Mouse (Mus musculus) testis, postnatal 10 days (tissue): ENCODE data around the gene Msl3l2.
A peak's percentile ranks its signal among the peaks of the same experiment; 100 is the strongest.

Source experiments
- DNase-seq: peaks from one replicate; pipeline ENCODE4 v3.0.0; 2021; ENCODE audit warnings: low spot score

The Msl3l2 gene

DNA sequence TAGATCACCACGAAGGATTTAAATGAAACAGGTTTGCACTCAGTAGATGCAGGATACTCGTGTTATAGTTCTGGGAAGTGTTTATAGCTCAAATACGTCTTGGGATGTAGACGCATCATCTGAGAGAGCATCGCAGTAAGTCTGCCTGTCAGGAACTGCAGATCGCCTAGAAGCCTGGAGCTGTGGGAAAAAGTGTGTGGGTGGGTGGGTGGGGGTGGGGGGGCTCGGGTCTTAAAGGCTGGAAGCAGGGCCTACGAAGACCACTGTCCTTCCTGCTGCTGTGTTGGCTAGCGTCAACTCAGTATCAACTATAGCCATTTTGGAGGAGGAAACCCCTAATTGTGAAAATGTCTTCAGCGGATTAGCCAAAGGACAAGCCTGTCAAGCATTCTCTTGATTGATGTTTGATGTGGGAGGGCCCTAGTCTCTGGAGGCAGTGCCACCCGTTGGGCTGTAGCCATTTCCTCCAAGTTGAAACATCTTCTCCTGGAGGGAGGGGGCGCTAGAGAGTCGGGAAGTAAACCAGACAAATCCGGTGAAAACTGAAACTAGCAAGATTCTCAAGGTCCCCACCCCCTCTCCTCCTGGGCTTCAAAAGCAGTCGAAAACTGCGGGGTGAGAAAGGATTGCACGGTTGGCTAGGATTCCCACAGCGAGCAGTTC is at the start of gene Msl3l2:
Msl3l2 (plus strand) TSS at position 585 of the 663 bp plus-strand sequence.
- peak; percentile 93 for DNase-seq

DNA sequence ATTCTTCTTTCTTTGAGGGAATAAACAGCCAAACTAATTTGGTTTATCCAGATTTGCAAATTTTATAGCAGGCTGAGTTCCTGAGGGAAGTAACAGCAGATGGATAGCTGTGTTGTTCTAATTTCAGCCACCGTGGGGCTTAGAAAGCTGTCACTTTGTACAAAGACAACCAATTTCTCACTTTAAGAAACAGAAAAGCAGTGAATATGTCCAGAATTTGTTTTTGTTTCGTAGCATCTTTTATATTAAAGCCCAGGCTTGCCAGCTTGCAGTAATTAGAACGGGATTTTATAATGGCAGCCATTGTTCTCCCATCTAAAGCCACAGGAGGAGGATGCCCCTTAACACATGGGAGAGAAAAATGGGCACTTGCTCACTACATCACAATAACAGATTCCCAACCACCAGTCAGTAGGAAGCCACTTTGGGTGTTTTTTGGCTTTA is 47.7 kb upstream of the Msl3l2 start:
- DNase-seq, result no peak

DNA sequence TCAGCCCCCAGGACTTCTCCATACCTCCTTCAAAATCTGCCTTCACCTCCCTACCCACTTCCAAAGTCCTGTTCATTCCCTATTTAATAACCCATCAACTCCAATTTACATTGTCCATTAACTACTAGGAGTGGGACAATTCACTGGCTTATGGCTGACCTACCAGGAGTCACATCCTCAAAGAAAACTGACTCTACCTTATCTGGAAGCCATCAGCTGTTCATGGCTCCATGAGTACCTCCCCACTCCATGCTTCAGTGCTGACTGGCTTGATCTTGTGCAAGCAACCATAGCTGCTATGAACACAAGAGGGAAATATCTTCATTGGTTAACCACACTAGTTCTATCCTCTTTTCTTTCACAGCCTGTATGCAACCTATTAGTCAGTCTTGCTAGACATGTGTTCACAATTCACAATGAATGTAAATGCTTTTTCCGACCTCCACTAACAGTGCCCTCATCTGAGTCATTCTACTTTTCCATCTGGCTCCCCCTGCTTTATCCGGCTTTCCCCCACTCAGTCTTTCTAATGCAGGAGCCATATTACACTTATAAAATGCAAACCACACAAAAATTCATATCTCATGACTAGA is 45.4 kb upstream of the Msl3l2 start:
- DNase-seq, result no peak

GRCm38 (mm10) chr10:56062746-56063145 is 44.0 kb upstream of the Msl3l2 start:
- no peak for DNase-seq

GRCm38 (mm10) chr10:56089714-56090113 is 17.0 kb upstream of the Msl3l2 start:
- no peak for DNase-seq

- DNase-seq, result no peak
These were observed 12.1 kb upstream of the Msl3l2 start for GRCm38 (mm10) chr10:56094586-56094985.

DNA sequence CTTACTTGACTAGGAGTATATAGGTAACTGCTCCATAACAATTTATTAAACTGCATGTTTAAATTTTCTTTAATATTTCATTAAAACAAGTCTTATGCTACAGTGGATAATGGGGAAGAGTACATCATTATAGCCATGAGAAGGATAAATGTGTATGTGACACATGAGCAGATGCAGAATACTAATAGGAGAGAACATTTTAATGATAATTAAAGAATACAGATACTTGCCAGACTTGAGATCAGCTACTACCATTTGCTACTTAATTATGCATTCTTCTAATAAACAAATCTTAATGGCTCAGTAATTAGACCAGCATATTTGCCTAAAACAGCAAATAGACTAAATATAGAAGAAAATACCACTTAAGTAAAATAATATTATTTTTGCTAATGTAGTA is 10.0 kb upstream of the Msl3l2 start:
- DNase-seq, result no peak

DNA sequence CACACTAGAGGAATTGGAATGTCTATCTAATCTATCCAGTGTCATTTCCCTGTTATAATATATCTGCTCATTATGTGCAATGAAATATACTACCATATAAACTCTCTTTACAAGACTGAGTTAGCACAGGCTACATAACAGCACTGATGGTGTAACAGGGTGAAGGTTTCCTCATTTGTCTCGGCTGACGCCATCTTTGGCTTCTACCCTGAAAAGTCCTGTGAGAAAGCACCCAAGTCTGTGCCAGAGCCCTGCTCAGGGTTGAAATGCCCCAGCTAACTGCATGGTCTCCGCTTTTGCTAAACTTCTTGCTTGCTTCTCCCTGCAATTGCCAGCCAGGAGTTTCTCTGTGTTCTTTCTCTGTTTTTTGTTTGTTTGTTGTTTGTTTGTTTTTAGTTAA is 7.6 kb upstream of the Msl3l2 start:
- no peak for DNase-seq

DNA sequence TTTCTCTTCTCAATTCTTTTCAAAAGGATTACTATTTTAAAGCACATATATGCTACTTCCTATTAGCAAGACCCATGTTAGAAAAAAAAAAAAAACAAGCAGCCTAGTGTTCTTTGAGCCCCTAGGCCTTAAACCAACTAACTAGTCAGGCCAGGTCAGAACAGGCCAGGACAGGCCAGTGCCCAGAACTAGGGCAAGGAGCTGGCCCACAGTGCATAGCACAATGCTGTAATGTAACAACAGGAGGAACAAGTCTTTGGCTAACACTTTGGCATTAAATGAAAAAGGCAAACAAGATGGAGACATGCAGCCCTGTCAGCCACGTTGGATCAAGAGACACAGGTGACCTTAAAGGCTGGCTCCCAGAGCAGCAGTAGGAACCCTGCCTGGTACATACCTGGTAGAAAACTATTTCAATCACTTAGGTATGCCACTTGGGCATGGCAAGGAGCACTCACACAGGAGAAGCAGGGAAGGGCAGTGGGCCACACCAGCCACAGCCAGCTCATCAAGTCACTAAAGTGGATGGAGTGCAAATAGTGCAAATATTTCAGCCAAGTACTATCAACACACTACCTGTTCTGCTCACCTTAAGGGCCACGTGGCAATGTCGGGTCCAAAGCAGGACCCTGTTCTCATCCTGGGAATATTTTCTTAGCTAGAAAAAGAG is 6.9 kb upstream of the Msl3l2 start:
- no peak for DNase-seq

GRCm38 (mm10) chr10:56106996-56107334 is 248 bp downstream of the Msl3l2 start:
- DNase-seq, result no peak

DNA sequence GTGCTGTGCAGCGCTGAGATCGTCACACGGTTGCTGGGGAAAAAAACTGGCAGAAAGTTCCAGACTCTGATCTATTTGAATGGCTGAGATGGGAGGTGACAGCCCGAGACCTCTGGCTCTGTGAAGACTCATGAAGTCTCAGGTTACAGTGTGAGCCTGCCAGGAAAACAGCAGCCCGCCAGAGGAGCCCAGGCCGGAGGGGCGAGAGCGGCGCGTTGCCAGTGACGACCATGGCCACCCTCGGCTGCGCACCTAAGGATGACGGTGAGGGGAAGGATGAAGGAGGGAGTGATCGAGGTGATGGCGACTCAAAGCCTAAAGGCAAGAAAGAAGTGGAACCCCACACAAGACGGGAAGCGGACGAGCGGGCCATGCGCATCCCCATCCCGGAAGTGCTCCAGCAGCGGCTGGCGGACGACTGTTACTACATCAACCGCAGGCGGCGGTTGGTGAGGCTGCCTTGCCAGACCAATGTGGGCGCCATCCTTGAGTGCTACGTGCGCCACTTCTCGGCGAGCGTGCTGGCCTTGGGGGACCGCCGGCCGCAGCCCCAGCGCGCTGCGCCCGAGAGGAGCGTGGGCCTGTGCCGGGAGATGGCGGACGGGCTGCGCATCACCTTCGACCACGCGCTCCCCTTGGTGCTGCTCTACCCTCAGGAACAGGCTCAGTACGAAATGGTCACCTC is 8.4 kb downstream of the Msl3l2 start:
- DNase-seq, result peak; percentile 61

GRCm38 (mm10) chr10:56115636-56116180 is 9.0 kb downstream of the Msl3l2 start:
- no peak for DNase-seq

DNA sequence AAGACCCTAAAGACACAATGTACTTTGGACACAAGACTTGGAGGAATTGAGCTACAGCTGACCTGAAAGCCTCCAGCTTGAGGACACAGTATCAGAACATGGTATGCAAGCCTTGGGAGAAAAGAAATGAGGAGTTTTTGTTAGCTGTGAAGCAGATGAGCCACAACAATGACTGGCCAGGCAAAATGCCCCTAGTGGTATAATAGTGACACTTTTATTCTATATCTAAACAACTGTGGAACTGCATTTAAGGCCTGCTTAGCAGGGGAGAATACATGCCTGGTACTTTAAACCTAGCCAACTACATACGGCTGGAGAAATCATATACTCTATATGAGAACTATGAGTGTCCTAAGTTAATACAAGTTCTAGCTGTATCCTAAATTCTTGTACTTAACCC is 20.3 kb downstream of the Msl3l2 start:
- DNase-seq, result no peak

- no peak for DNase-seq
These were observed 22.9 kb downstream of the Msl3l2 start for GRCm38 (mm10) chr10:56129642-56130041.

DNA sequence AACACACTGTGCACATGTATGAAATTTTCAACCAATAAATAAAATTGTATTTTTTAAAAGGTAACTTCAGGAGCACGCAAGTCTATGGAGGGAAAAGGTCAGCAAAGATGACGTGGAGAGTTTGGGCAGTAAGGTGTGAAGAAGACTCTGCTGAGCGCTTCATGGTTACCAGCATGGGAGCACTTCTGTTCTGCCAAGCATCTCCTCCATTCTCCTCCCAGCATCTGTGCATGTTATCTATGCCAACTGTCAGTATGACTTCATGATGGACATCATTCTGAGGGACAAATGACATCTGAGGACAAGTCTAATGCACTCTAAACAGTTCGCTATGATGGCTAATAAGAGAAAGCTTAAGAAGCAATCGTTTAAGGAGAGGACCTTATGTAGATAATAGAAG is 30.5 kb downstream of the Msl3l2 start:
- no peak for DNase-seq

DNA sequence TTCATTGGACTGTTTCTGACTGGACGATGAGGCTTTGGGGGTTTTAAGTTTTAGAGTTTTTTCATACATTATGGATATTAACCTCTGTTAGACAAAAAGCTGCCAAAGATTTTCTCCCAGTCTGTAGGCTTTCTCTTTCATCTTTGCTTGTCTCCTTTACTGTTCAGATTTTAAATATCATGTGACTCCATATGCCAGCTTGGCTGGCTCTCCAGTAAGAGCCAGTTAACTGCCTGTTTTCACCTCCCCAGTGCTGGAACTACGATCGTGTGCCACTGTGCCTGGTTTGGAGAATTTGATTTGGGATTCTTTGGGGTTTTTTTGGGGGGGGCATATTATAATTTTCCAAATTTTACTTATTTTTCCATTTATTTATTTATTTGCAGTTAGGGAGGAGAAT is 42.2 kb downstream of the Msl3l2 start:
- no peak for DNase-seq

- DNase-seq, result no peak
These were observed 50.2 kb downstream of the Msl3l2 start for GRCm38 (mm10) chr10:56156956-56157355.

GRCm38 (mm10) chr10:56158207-56158606 is 51.5 kb downstream of the Msl3l2 start:
- no peak for DNase-seq

- no peak for DNase-seq
These were observed 52.0 kb downstream of the Msl3l2 start for GRCm38 (mm10) chr10:56158748-56159147.

- no peak for DNase-seq
These were observed 57.7 kb downstream of the Msl3l2 start for GRCm38 (mm10) chr10:56164411-56164810.

DNA sequence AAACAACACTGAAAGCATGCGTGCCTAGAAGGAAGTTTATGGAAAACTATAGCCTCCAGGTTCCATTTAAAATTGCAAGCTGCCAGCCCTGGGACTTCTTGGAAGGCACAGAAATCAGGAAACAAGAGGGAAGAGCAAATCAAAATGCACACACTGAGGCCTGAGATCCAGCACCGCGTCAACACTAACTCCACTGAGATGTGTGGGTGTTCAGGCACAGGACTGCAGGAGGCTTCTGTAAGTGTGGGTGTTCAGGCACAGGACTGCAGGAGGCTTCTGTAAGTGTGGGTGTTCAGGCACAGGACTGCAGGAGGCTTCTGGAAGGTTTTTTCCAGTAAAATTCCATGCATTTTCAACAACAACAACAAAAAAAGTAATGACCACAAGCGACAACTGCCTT is 59.0 kb downstream of the Msl3l2 start:
- no peak for DNase-seq
